Mouse (Mus musculus): ENCODE data around the gene Shbg.

Shbg gene

GRCm38 (mm10) chr11:69594853-69595252 is 22.9 kb downstream of the Shbg start:
- no peak for DNase-seq (ENCODE audit: low read depth, low spot score)
- Histone ChIP-seq H3K27me3 (ENCODE audit: control insufficient read depth, insufficient read depth, low read length, poor library complexity, severe bottlenecking) (no peaks in the 10 kb centered on the region), H3K36me3 (ENCODE audit: control insufficient read depth, insufficient read depth, low read length, poor library complexity, severe bottlenecking) (peaks cover 4% of the 10 kb centered on the region; the same call in 1 of the 2 replicates)

- Histone ChIP-seq H3K36me3 (ENCODE audit: control insufficient read depth, insufficient read depth, low read length, poor library complexity, severe bottlenecking) (peaks cover 4% of the 10 kb centered on the region; the same call in 1 of the 2 replicates), H3K27me3 (ENCODE audit: control insufficient read depth, insufficient read depth, low read length, poor library complexity, severe bottlenecking) (no peaks in the 10 kb centered on the region)
- no peak for DNase-seq (ENCODE audit: low read depth, low spot score)
Observed at GRCm38 (mm10) chr11:69592799-69593198, 24.9 kb downstream of the Shbg start.

- no peak for DNase-seq (ENCODE audit: low read depth, low spot score)
- Histone ChIP-seq H3K36me3 (ENCODE audit: control insufficient read depth, insufficient read depth, low read length, poor library complexity, severe bottlenecking) (peaks cover 6% of the 10 kb centered on the region), H3K27me3 (ENCODE audit: control insufficient read depth, insufficient read depth, low read length, poor library complexity, severe bottlenecking) (no peaks in the 10 kb centered on the region)
Observed at GRCm38 (mm10) chr11:69591899-69592637, 25.6 kb downstream of the Shbg start.

GRCm38 (mm10) chr11:69591424-69591823 is 26.3 kb downstream of the Shbg start:
- no peaks in the 10 kb centered on the region for H3K27me3 ChIP-seq (ENCODE audit: control insufficient read depth, insufficient read depth, low read length, poor library complexity, severe bottlenecking)
- H3K36me3 ChIP-seq (ENCODE audit: control insufficient read depth, insufficient read depth, low read length, poor library complexity, severe bottlenecking) = peaks cover 6% of the 10 kb centered on the region
- DNase-seq (ENCODE audit: low read depth, low spot score) = no peak

GRCm38 (mm10) chr11:69590622-69591021 is 27.1 kb downstream of the Shbg start:
- Histone ChIP-seq H3K27me3 (ENCODE audit: control insufficient read depth, insufficient read depth, low read length, poor library complexity, severe bottlenecking) (no peaks in the 10 kb centered on the region), H3K36me3 (ENCODE audit: control insufficient read depth, insufficient read depth, low read length, poor library complexity, severe bottlenecking) (peaks cover 6% of the 10 kb centered on the region)
- no peak for DNase-seq (ENCODE audit: low read depth, low spot score)

GRCm38 (mm10) chr11:69589207-69589834 is 28.4 kb downstream of the Shbg start:
- peaks cover 6% of the 10 kb centered on the region for H3K36me3 ChIP-seq (ENCODE audit: control insufficient read depth, insufficient read depth, low read length, poor library complexity, severe bottlenecking)
- H3K27me3 ChIP-seq (ENCODE audit: control insufficient read depth, insufficient read depth, low read length, poor library complexity, severe bottlenecking) = no peaks in the 10 kb centered on the region
- DNase-seq (ENCODE audit: low read depth, low spot score) = no peak

- DNase-seq (ENCODE audit: low read depth, low spot score) = peak; percentile 42
Observed at GRCm38 (mm10) chr11:69585718-69586325, 31.9 kb downstream of the Shbg start.

GRCm38 (mm10) chr11:69584937-69585336 is 32.8 kb downstream of the Shbg start:
- no peaks in the 10 kb centered on the region for H3K27me3 ChIP-seq (ENCODE audit: control insufficient read depth, insufficient read depth, low read length, poor library complexity, severe bottlenecking)
- DNase-seq (ENCODE audit: low read depth, low spot score) = no peak
- peaks cover 2% of the 10 kb centered on the region; the same call in 1 of the 2 replicates for H3K36me3 ChIP-seq (ENCODE audit: control insufficient read depth, insufficient read depth, low read length, poor library complexity, severe bottlenecking)

More at GRCm38 (mm10) chr11:69585718-69586325, 31.9 kb downstream of the Shbg start:
- Histone ChIP-seq H3K27me3 (ENCODE audit: control insufficient read depth, insufficient read depth, low read length, poor library complexity, severe bottlenecking) (no peaks in the 10 kb centered on the region), H3K36me3 (ENCODE audit: control insufficient read depth, insufficient read depth, low read length, poor library complexity, severe bottlenecking) (peaks cover 2% of the 10 kb centered on the region; the same call in 1 of the 2 replicates)

- no peak for DNase-seq (ENCODE audit: low read depth, low spot score)
- Histone ChIP-seq H3K27me3 (ENCODE audit: control insufficient read depth, insufficient read depth, low read length, poor library complexity, severe bottlenecking) (no peaks in the 10 kb centered on the region), H3K36me3 (ENCODE audit: control insufficient read depth, insufficient read depth, low read length, poor library complexity, severe bottlenecking) (peaks cover 2% of the 10 kb centered on the region; the same call in 1 of the 2 replicates)
Observed at GRCm38 (mm10) chr11:69584008-69584407, 33.7 kb downstream of the Shbg start.

- no peaks in the 10 kb centered on the region for H3K27me3 ChIP-seq (ENCODE audit: control insufficient read depth, insufficient read depth, low read length, poor library complexity, severe bottlenecking)
- DNase-seq (ENCODE audit: low read depth, low spot score) = no peak
- H3K36me3 ChIP-seq (ENCODE audit: control insufficient read depth, insufficient read depth, low read length, poor library complexity, severe bottlenecking) = no peaks in the 10 kb centered on the region
Observed at GRCm38 (mm10) chr11:69582230-69582805, 35.4 kb downstream of the Shbg start.

- H3K36me3 ChIP-seq (ENCODE audit: control insufficient read depth, insufficient read depth, low read length, poor library complexity, severe bottlenecking) = no peaks in the 10 kb centered on the region
- peak; percentile 18 for DNase-seq (ENCODE audit: low read depth, low spot score)
- H3K27me3 ChIP-seq (ENCODE audit: control insufficient read depth, insufficient read depth, low read length, poor library complexity, severe bottlenecking) = no peaks in the 10 kb centered on the region
Observed at GRCm38 (mm10) chr11:69581814-69582213, 35.9 kb downstream of the Shbg start.

GRCm38 (mm10) chr11:69581147-69581688 is 36.5 kb downstream of the Shbg start:
- H3K27me3 ChIP-seq (ENCODE audit: control insufficient read depth, insufficient read depth, low read length, poor library complexity, severe bottlenecking) = no peaks in the 10 kb centered on the region
- H3K36me3 ChIP-seq (ENCODE audit: control insufficient read depth, insufficient read depth, low read length, poor library complexity, severe bottlenecking) = no peaks in the 10 kb centered on the region; the same call in 1 of the 2 replicates
- DNase-seq (ENCODE audit: low read depth, low spot score) = peak; percentile 80

- Histone ChIP-seq H3K27me3 (ENCODE audit: control insufficient read depth, insufficient read depth, low read length, poor library complexity, severe bottlenecking) (no peaks in the 10 kb centered on the region), H3K36me3 (ENCODE audit: control insufficient read depth, insufficient read depth, low read length, poor library complexity, severe bottlenecking) (no peaks in the 10 kb centered on the region; the same call in 1 of the 2 replicates)
- no peak for DNase-seq (ENCODE audit: low read depth, low spot score)
Observed at GRCm38 (mm10) chr11:69580572-69581146, 37.0 kb downstream of the Shbg start.

GRCm38 (mm10) chr11:69580091-69580514 is 37.6 kb downstream of the Shbg start, which contains the start of the genes Wrap53 and Trp53:
Wrap53 (minus strand) TSS chr11:69580255.
Trp53 (plus strand) TSS chr11:69580359.
- Histone ChIP-seq H3K36me3 (ENCODE audit: control insufficient read depth, insufficient read depth, low read length, poor library complexity, severe bottlenecking) (no peaks in the 10 kb centered on the region; the same call in 1 of the 2 replicates), H3K27me3 (ENCODE audit: control insufficient read depth, insufficient read depth, low read length, poor library complexity, severe bottlenecking) (no peaks in the 10 kb centered on the region)
- peak; percentile 94 for DNase-seq (ENCODE audit: low read depth, low spot score)
